Mouse (Mus musculus): ENCODE measurements at regions not wholly inside any gene's neighbourhood (a gene's known extent, or its start where the extent isn't known, plus 50 kb on each side); places are given as distances from the start of the nearest gene placed in this dataset.

GRCm38 (mm10) chr4:119018573-119018972, 57.2 kb downstream of the Lao1 start:
- no peak for DNase-seq (ENCODE audit: low spot score in 2 of 2)
- intact Hi-C loops (cut with DNase I): no loop called here

GRCm38 (mm10) chr4:119019013-119019781, 57.8 kb downstream of the Lao1 start:
- no peak for DNase-seq (ENCODE audit: low spot score in 2 of 2)
- intact Hi-C loops (cut with DNase I): no loop called here

- intact Hi-C loops (cut with DNase I): no loop called here
- DNase-seq (ENCODE audit: low spot score in 2 of 2): no peak
Observed at GRCm38 (mm10) chr4:119022338-119022737, 61.0 kb downstream of the Lao1 start.

- intact Hi-C loops (cut with DNase I): no loop called here
- DNase-seq (ENCODE audit: low spot score in 2 of 2): no peak
Observed at GRCm38 (mm10) chr4:119026237-119026861, 65.0 kb downstream of the Lao1 start.

- intact Hi-C loops (cut with DNase I): no loop called here
Observed at GRCm38 (mm10) chr4:119028208-119028821, 66.9 kb downstream of the Lao1 start.

GRCm38 (mm10) chr4:119029091-119029490, 67.7 kb downstream of the Lao1 start:
- intact Hi-C loops (cut with DNase I): no loop called here
- DNase-seq (ENCODE audit: low spot score in 2 of 2): no peak

More at GRCm38 (mm10) chr4:119028208-119028821, 66.9 kb downstream of the Lao1 start:
- DNase-seq (ENCODE audit: low spot score in 2 of 2): no peak

GRCm38 (mm10) chr4:119029735-119030134, 68.4 kb downstream of the Lao1 start:
- intact Hi-C loops (cut with DNase I): no loop called here
- DNase-seq (ENCODE audit: low spot score in 2 of 2): no peak

- no peak for DNase-seq (ENCODE audit: low spot score in 2 of 2)
- intact Hi-C loops (cut with DNase I): no loop called here
Observed at GRCm38 (mm10) chr4:119030865-119031264, 69.5 kb downstream of the Lao1 start.

- DNase-seq (ENCODE audit: low spot score in 2 of 2): no peak
- intact Hi-C loops (cut with DNase I): no loop called here
Observed at GRCm38 (mm10) chr4:119033006-119033405, 71.6 kb downstream of the Lao1 start.

- no peak for DNase-seq (ENCODE audit: low spot score in 2 of 2)
- intact Hi-C loops (cut with DNase I): no loop called here
Observed at GRCm38 (mm10) chr4:119036582-119036981, 71.9 kb upstream of the Slc2a1 start.

GRCm38 (mm10) chr4:119040041-119040440, 68.5 kb upstream of the Slc2a1 start:
- intact Hi-C loops (cut with DNase I): no loop called here
- DNase-seq (ENCODE audit: low spot score in 2 of 2): no peak

GRCm38 (mm10) chr4:119041616-119042015, 66.9 kb upstream of the Slc2a1 start:
- intact Hi-C loops (cut with DNase I): no loop called here
- DNase-seq (ENCODE audit: low spot score in 2 of 2): no peak

GRCm38 (mm10) chr4:119044005-119044677, 64.4 kb upstream of the Slc2a1 start:
- intact Hi-C loops (cut with DNase I): loop anchor here (1.0 kb wide), 1 partner anchor 52 kb away; no protein-coding TSS in a partner anchor

GRCm38 (mm10) chr4:119044836-119045235, 63.7 kb upstream of the Slc2a1 start:
- no peak for DNase-seq (ENCODE audit: low spot score in 2 of 2)
- intact Hi-C loops (cut with DNase I): loop anchor here (1.0 kb wide), 1 partner anchor 51 kb away; no protein-coding TSS in a partner anchor

More at GRCm38 (mm10) chr4:119044005-119044677, 64.4 kb upstream of the Slc2a1 start:
- DNase-seq (ENCODE audit: low spot score in 2 of 2): no peak

- DNase-seq (ENCODE audit: low spot score in 2 of 2): no peak
- intact Hi-C loops (cut with DNase I): no loop called here
Observed at GRCm38 (mm10) chr4:119050867-119051353, 57.6 kb upstream of the Slc2a1 start.

GRCm38 (mm10) chr4:119052537-119052936, 56.0 kb upstream of the Slc2a1 start:
- intact Hi-C loops (cut with DNase I): no loop called here
- DNase-seq (ENCODE audit: low spot score in 2 of 2): no peak

GRCm38 (mm10) chr4:119053241-119053640, 55.3 kb upstream of the Slc2a1 start:
- intact Hi-C loops (cut with DNase I): no loop called here
- DNase-seq (ENCODE audit: low spot score in 2 of 2): no peak

GRCm38 (mm10) chr4:119053680-119054079, 54.8 kb upstream of the Slc2a1 start:
- intact Hi-C loops (cut with DNase I): no loop called here
- DNase-seq (ENCODE audit: low spot score in 2 of 2): no peak

- DNase-seq (ENCODE audit: low spot score in 2 of 2): no peak
Observed at GRCm38 (mm10) chr4:119054129-119054528, 54.4 kb upstream of the Slc2a1 start.

GRCm38 (mm10) chr4:119057191-119057590, 51.3 kb upstream of the Slc2a1 start:
- no peak for DNase-seq (ENCODE audit: low spot score in 2 of 2)
- intact Hi-C loops (cut with DNase I): no loop called here

More at GRCm38 (mm10) chr4:119054129-119054528, 54.4 kb upstream of the Slc2a1 start:
- intact Hi-C loops (cut with DNase I): no loop called here
